Mouse (Mus musculus) adrenal gland, postnatal 14 days (tissue): ENCODE results near the gene Btbd18. TPM values are rescaled to one million over a fixed set of nuclear protein-coding genes. Genes with fewer than 3 reads are reported as not detected.
"Not testable (repeated sequence)": the region's sequence is repeated elsewhere in the genome, so short reads cannot be mapped to it uniquely, and the experiment has no call there.

Experiments
- DNase-seq: peaks from one replicate; pipeline ENCODE4 v3.0.0; 2021; ENCODE audit warnings: mixed read lengths
- total RNA-seq: library from RNA; stranded (reverse); gene quantifications from 2 replicates; pipeline ENCODE4 v1.2.3, GENCODE M21; 2021

Gene Btbd18
- total RNA-seq, 1 experiment from 2014 or later: not detected

GRCm38 (mm10) chr2:84647051-84647568 is 11.8 kb upstream of the Btbd18 start:
- no peak for DNase-seq

- no peak for DNase-seq
Observed at GRCm38 (mm10) chr2:84648369-84648768, 10.5 kb upstream of the Btbd18 start.

GRCm38 (mm10) chr2:84649674-84650073 is 9.2 kb upstream of the Btbd18 start:
- peak; percentile 49 for DNase-seq

- peak; percentile 91 for DNase-seq
Observed at GRCm38 (mm10) chr2:84650464-84651195, 8.2 kb upstream of the Btbd18 start, which contains the start of gene Ctnnd1. Gene Ctnnd1 (minus strand): TSS chr2:84650765.

GRCm38 (mm10) chr2:84653354-84653753 is 5.5 kb upstream of the Btbd18 start:
- no peak for DNase-seq

- DNase-seq: no peak
Observed at GRCm38 (mm10) chr2:84655864-84656263, 3.0 kb upstream of the Btbd18 start.

GRCm38 (mm10) chr2:84660253-84660652 is 1.4 kb downstream of the Btbd18 start:
- peak; percentile 64 for DNase-seq

- peak; percentile 70 for DNase-seq
Observed at GRCm38 (mm10) chr2:84662866-84663265, 4.0 kb downstream of the Btbd18 start.

- no peak for DNase-seq
Observed at GRCm38 (mm10) chr2:84666081-84666480, 7.2 kb downstream of the Btbd18 start.

GRCm38 (mm10) chr2:84669828-84670568 is 11.1 kb downstream of the Btbd18 start:
- DNase-seq: peak; percentile 55

GRCm38 (mm10) chr2:84670569-84670933 is 11.7 kb downstream of the Btbd18 start, which contains the start of gene Selenoh:
Gene Selenoh (minus strand): TSS chr2:84670770.
- DNase-seq: peak; percentile 92

GRCm38 (mm10) chr2:84671535-84671934 is 12.7 kb downstream of the Btbd18 start:
- DNase-seq: not testable (repeated sequence)

- no peak for DNase-seq
Observed at GRCm38 (mm10) chr2:84677270-84677967, 18.5 kb downstream of the Btbd18 start.

- peak; percentile 95 for DNase-seq
Observed at GRCm38 (mm10) chr2:84677968-84678880, 19.3 kb downstream of the Btbd18 start, which contains the start of the genes Gm28635 and Med19. Gene Gm28635 (minus strand): TSS chr2:84678041. Gene Med19 (plus strand): TSS chr2:84678402.

GRCm38 (mm10) chr2:84679016-84679415 is 20.1 kb downstream of the Btbd18 start, which contains the start of gene Tmx2:
Gene Tmx2 (minus strand): TSS chr2:84679140.
- DNase-seq: no peak

GRCm38 (mm10) chr2:84682605-84683183 is 23.8 kb downstream of the Btbd18 start:
- no peak for DNase-seq

- no peak for DNase-seq
Observed at GRCm38 (mm10) chr2:84688080-84688844, 29.4 kb downstream of the Btbd18 start.

- DNase-seq: no peak
Observed at GRCm38 (mm10) chr2:84690050-84690449, 31.2 kb downstream of the Btbd18 start.

GRCm38 (mm10) chr2:84695007-84695695 is 36.3 kb downstream of the Btbd18 start:
- DNase-seq: peak; percentile 17
